Mouse (Mus musculus) T-cell, adult 66 days (primary cell): Measurements from ENCODE around the gene Gm10762. TPM values are rescaled to one million over a fixed set of nuclear protein-coding genes. Genes with fewer than 3 reads are reported as not detected.

ENCODE experiments used
- total RNA-seq, 2 experiments: library from RNA; stranded (reverse); gene quantifications; 3 replicates in 1 of 2; 4 replicates in 1 of 2; pipeline ENCODE4 v1.2.4; 2023

Gm10762 gene
- total RNA-seq, result 1 to 10 TPM; 3.3 to 5.8 TPM

DNA sequence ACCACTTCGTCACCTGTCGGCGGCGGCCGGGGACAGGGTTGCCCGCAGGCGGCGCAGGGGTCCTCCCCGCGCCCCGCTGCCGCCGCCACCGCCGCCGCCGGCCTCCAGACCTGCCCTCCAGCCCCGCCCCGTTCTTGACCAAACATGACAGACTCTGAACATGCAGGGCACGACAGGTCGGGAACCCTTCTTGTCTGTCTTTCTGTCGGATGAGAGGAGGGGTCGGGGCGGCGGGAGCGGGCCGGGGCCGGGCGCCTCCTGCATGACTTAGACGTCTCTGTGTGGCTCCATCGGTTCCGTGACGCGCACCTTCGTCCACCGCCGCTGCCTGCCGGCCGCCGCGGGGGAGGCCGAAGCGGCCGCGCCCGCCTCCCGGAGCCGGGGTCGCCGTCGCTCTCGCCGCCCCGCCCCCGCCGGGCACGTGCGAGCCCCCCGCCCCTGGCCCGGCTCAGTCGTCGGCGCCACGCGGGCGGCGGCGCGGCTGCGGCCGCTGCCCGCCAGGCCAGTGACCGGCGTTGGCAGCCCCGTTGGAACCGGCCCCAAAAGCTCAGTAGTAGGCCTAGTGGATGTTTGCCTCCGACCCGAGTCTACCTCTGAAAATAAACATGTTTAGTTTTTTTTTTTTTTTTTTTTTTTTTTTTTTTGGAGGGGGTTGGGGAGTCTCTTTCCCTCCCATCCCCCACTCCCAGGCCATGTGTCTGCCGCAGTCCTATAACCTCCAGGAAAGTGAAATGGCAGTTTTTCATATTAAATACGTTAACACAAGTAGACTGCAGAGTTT, at the start of gene Gm10762:
Gene Gm10762 (minus strand): TSS at position 65 of the 781 bp plus-strand sequence.

DNA sequence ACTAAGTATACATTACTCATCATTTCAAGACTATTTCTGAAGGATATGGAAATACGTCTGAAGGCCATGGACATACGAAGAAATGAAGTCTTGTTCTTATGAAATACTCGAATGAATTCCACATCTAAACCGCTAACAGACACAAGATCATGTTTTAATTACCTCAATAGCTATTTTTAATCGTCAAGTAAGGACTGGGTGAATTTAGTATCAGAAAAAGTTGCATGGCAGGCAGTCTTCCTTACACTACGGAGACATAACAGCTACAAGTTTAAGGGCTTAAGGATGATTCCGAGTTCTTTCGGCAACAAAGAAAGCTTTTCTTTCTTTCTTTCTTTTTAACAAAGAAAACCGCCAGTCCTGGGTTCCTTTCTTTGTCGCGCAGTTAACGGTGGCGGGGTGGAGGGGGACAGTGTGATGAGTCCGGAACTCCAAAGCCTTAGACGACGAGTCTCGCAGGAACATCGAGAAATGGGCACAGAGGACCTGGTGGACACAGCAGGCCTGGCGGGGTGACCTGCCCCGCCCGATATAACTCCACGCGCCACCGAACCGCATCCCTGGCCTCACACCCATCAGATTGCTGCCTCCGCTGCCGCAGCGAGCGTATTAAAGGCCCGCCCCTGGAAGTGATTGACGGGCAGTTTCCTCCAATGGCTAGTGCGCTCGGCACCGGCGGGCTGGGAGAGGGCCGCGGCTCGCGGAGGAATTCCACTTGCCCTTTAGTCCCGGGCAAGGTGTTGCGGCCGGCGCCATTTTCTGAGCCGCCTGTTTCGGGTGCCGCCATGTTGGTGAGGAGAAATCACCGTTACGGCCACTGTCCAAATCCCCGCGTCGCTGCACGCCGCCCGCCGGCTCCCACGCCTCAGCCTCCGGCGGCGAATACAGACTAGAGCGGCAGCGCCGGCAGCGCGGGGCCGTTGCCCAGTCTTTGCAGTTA, 614 bp downstream of the Gm10762 start, which contains the start of gene Zc3h6:
Gene Zc3h6 (plus strand): TSS at position 762 of the 940 bp plus-strand sequence.

DNA sequence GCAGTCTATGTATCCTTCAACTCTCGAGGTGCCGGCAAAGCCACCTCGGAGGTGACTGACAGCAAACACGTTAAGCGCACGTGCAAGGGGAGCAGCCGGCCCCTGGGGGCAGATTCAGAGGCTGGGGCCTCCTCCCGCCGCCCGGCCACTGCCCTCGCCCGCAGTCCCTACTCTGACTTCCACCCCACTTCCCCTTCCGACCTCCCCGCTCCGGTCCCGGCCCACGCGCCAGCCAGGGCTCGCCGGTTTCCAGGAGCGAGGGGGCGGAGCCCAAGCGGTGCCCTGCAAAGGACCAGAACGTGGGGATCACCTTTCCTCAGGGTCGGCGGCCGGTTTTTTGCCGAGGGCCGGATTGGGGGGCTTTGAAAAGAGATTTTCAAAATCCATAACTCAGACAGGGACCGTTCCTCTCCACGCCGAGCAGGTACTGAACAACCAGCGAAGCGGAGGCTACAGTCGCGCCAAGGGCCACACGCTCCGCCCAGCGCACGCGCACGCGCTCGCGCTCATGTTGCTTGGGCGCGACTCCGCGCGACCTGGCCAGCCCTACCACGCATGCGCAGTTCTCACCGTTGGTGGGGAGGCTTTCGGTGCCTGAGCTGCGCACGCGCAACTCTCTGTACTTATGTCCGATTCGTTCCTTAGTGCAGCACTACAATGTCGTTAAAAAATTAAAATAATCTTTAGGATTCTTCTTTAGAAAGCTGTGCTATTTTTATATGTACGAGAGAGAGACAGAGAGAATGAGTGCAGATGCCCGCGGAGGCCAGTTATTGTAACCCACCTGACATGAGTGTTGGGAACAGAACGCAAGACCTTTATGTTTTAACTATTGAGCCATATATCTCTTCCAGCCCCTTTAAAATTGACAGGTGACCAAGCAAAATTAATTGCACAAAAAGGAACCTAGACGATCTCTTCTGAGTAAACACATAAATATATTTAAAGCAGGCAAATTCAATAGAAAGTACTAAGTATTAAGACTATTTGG, 23.7 kb downstream of the Gm10762 start, which contains the start of gene Zc3h8:
Gene Zc3h8 (minus strand): TSS at position 540 of the 991 bp plus-strand sequence.

Other genes starting within 250 kb of the Gm10762 start
- gene Tmem87b, start 149.6 kb downstream of the Gm10762 start, total RNA-seq, result 10 to 100 TPM; 40.3 to 46.2 TPM
- gene Fbln7, start 104.7 kb downstream of the Gm10762 start, total RNA-seq, result not detected
- 1 to 10 TPM; 6.9 to 7.6 TPM for gene Zc3h8, start 23.6 kb downstream of the Gm10762 start, total RNA-seq
- 10 to 100 TPM; 10.5 to 15.7 TPM for gene Zc3h6, start 323 bp downstream of the Gm10762 start, total RNA-seq
- gene Vinac1, start 80.4 kb upstream of the Gm10762 start, total RNA-seq, result not detected
- gene Ttl, start 98.2 kb upstream of the Gm10762 start, total RNA-seq, result 1 to 10 TPM; 8.4 to 8.6 TPM
- gene Polr1b, start 133.3 kb upstream of the Gm10762 start, total RNA-seq, result 10 to 100 TPM; 54.0 to 59.4 TPM
- gene Chchd5, start 162.0 kb upstream of the Gm10762 start, total RNA-seq, result 10 to 100 TPM; 13.8 to 16.9 TPM
- gene Slc20a1, start 231.0 kb upstream of the Gm10762 start, total RNA-seq, result 100 to 1,000 TPM; 254 to 256 TPM